Mouse (Mus musculus) gastrocnemius, adult 8-10 months (tissue): ENCODE results near the gene Zcchc24. TPM values are rescaled to one million over a fixed set of nuclear protein-coding genes. Genes with fewer than 3 reads are reported as not detected.

Experiments used
- DNase-seq, 2 experiments: peaks; one replicate each; pipeline ENCODE4 v3.0.0; 2022; ENCODE audit warnings: low spot score in 2 of 2
- total RNA-seq, 4 experiments: library from RNA; stranded (reverse); gene quantifications; 2 replicates each; pipeline ENCODE4 v1.2.4; 2022

Gene Zcchc24
- total RNA-seq, 4 experiments from 2014 or later, result 54.4 to 82.7 (median 64.0) TPM

DNA sequence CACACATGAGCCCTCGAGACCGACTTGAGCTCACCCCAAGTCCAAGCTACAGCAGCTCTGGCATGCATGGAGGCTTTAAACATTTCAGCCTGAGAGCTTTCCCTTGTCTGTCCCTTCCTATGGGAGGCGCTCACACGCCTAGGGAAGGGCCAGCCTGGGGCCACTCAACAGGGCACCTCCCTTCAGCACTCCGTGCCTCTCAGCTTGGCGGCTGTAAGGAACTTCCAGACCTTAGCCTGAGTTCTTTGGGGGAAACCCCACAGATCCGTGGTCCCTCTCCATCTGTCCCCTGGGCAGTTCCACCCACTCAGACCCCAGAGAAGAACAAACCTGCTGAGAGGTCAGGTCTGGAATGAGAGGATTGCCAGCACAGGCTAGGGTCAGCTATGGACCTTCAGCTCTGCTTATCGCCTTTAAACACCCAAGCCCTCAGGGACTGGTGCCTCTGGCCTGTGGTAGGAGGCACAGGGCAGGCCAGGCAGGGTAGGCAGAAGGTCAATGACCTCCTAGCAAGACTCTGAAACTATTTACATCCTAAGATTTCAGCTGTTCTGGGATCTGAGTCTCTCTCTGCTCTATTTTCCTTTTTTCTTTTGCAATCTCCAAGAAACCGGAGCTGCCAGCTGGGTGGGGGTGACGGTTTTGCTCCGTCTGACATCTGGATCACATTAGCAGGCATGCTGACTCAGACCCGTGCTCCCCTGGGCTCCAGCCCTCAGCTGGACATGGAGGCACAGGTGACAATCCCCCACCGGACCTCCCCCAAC lies 19.5 kb downstream of the Zcchc24 start:
- peak; percentile 63 to 75 for DNase-seq

DNA sequence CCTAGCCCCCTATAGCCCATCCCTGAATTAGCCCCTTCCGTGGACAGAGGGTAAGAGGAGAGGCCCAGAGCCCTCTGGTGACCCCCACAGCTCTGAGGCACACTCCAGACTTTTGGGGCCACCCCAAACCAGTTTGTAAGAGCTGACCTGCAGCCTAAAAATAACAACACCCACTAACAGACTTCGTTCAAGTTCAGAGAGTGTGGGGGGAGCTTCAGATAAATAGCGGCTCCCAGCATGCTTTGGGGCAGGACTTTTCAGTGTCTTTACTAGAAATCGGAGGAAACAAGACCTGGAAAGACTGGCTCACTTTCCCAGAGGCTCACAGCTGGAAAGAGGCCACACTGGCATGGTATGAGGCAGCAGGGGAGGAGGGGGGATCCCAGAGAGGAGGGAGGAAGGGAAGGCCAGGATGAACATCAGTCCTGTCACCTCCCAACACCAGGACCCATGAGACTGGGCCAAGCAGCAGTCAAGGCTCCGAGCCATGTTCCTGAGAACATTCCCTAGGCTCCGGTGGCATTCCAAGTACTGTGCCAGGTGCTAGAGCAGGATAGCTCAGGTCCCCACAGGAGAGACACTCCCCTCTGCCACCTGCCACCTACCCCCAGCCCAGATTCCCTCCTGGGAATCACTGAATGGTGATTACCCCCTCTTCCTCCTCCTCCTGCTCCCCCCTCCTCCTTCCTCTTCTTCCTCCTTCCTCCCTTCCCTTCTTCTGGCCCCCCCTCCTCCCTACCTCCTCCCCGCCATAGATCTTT lies 20.7 kb downstream of the Zcchc24 start:
- no peak for DNase-seq

DNA sequence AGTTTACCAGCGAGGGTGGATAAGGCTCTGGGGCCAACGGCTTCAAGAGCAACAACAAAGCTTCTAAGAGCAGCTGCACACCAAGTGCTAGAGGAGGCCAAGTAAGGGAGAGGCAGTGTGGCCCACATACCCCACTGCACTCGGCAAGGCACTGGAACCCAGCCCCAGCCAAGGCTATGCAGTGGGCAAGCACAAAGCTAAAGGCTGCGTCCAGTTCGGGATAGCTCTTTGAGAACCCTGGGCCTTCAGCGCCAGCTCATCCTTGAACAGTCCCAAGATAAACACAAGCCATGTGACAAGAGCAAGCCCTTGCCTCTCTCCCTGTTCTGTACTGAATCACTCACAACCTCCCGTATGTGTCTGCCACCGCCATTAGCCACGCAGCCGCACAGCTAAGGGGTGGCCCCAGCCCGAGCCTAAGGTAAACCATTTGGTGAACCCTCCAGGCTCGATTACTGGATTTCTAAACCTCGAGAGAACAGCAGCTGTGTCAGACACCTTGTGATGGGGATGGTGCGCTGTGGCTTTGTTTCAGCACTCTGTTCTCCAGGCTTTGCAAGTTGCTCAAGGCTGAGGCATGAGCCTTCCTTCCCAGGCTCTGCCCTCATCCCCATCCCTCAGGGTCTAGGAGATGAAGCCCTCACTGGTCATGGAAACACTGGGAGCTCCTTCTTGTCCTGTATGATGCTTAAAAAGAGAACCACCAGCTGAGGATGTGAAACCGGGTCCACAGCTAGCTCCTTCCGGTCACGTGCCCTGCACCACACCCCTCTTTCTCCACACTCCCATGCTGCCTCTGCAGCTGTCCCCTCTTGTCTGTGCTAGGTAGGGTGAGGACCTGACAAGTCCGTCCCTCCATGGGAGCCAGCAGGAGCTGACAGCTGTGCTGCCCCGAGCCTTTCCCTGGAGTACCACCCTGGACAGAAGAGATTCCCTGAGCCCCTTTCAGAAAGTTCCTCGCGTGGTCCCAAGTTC lies 21.6 kb downstream of the Zcchc24 start:
- no peak for DNase-seq

DNA sequence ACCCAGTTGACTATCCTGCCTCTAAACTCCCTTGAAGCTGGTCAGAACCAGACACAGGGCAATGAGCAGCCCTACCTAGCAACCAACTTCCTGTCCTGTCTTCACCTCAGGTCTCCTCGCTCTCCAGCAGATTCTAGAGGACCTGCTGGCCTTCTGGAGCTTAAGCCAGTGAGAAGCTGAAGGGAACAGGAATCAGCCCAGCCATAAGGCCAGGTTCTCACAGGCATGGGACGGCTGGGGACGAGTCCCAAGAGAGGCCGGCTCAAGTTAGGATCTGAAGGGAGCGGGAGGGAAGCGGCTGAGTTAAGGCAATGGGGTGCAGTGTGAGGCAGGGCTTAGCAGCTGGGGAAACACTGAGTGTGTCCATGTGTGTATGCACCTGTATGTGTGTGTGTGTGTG lies 22.5 kb downstream of the Zcchc24 start:
- no peak for DNase-seq

DNA sequence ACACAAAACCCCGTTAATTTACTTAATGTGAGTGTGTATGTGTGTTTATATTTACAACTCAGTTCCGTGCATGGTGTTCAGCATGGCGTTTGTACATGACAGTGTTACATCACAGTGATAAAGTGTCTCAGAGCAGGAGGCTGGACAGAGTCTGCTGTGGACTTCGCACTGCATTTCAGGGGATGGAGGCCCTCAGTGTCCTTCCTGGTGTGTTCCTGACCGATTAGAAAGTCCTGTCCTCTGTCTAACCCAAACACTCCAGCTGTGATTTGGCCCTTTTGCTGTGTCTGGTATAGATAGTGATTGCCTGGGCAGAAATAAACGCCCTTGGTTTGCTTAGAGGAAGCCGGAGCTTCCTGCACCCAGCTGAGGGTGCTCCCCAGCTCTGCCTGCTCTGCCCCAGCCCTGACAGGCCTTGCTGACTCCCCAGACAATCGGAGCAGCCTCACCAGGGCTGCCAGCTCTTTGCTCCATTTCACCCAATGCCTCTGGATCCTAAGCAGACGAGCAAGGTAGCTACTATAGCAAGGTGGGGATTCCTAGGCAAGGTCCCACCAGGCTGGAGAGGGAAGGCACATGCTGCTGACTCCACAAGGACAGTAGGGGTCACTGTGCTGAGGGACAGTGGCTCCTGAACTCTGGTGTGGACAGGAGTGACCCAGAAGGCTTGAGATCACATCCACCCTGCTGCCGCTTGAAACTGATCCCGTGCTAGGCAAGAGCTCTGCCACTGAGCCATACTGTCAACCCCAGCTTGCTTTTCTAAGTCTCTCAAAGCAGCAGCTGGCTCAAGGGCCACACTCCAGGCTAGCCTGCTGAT lies 23.3 kb downstream of the Zcchc24 start:
- no peak for DNase-seq

DNA sequence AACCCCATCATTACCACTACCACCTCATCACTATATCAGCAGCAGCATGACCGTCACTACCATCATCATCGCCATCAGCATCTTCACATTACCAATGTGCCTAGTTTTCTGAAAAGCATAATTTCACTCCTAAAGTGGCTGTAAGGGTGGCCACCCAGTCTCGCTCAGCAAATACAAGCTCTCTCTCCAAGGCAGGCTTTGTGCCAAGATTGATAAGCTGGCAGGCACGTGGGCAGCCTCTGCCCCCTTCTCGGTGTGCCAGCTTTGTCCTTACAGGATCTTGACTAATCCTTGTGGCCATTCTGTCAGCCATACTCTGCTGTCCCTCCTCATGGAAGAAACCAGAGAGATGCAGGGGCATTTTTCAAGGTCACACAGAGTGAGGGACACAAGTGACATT lies 25.9 kb downstream of the Zcchc24 start:
- DNase-seq, result no peak

DNA sequence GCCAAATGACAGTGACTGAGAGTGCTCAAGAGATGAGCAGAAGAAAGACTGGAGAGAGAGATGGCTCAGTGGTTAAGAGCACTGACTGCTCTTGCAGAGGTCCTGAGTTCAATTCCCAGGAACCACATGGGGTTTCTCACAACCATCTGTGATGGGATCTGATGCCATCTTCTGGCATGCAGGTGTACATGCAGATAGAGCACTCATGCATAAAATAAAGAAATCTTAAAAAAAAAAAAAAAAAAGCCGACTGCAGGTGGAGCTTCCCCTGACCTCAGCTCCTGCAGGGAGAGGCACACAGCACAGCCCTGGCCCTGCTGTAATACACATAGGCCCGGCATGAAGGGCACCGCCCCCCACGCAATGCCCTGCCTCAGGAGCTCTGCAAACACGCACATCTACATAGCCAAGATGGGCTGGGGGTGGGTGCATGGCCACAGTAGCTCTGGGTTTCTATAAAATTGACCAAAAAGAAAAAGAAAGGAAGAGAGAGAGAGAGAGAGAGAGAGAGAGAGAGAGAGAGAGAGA lies 26.9 kb downstream of the Zcchc24 start:
- no peak for DNase-seq

DNA sequence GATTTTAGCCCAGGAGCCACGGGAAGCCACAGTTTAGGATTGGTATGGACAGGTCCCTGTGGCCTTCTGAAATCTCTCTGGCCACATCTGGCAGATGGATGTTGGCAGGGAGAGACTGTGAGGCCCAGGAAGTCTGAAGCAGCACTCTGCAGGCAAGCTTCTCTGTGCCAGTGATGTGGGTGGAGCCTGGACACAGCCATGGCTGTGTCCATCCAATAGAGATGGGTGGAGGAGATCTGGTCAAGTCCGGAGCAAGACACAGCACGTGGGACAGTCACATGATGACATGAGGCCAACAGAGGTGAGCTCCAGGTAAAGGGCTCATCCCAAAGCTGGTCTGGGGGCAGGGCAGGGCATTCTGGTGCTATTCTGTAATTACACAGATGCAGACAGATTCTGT lies 27.6 kb downstream of the Zcchc24 start:
- no peak for DNase-seq

DNA sequence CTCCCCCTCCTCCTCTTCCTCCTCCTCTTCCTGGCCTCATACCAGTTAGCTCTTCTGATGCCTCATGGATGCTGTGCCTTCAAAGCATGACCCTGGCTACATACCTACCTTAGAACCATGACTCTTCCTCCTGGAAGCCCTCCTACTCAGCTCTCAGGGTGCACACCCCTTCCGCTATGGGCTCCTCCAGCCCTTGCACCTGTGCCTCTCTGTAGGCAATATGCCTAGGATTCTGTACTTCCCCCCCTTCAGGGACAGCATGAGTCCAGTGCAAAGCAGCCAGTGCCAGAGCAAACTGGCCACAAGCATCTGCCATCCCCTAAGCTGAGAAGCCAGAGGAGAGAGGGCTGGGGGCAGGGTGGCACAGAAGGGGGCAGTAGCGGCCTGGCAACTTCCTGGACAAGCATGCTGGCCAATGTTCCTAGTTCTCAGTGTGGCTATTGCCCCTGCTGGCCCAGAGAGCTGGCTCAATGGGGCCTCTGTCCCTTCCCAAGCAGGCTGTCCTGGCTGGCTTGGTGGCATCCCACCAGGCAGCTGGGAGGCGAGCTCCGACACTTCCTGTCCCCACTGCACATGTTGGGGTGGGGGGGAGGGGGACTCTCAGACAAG lies 28.8 kb downstream of the Zcchc24 start:
- no peak for DNase-seq

DNA sequence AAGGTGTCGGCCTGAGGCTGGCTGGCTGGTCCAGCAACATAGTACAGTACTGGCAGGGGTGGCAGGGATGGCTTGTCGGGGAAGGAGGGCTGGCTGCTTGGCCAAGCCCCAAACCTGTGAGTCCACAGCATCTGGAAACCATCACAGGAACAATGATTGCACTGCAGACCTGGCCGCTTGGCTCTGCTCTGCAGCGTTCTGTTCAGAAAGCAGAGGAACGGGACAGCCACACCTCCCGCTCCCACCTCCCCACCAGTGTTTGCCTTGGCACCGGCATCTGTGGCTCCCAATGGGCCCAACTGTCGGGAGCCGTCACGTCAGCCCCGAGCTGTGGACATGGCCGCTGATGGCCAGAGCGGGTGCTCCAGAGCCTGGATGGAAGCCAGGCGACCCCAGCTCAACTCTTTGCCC lies 30.2 kb downstream of the Zcchc24 start:
- DNase-seq, result peak in 1 of 2 experiments; percentile 52

DNA sequence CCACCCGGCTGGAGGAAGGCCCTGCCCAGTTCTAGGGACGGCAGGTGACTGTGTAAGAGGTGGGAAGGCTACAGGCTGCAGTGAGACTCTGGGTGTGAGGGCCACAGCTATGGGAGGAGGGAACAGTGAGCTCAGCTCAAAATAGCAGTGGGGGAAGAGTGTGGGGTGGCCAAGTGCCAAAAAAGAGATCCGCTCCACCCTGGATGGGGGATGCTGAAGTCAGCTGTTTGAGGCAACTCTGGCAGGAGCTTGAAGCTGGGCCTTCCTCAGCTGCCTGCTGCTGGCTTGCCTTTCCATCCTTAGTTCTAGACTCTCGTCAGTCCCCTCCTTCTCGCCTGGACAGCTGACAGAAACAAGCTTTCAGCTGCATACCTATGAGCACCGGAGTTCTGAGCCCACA lies 32.2 kb downstream of the Zcchc24 start:
- DNase-seq, result peak; percentile 85 to 88

DNA sequence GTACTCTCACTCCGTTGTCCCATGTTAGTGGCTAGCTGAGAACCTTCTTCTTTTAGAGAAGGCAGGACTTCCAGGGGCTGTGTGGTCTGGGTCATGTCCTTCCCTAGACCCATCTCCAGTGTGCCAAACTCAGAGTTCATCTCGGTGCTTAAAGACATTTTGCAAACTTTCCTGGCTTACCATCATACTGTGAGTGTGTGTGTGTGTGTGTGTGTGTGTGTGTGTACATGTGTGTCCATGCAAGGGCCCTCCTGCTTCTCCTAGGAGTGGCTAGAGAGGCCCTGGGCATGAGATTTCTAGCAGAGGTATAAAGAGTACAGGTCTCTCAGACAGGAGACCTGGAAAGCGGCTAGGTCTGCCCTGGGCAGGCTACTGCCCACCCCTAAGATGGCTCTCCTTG lies 32.7 kb downstream of the Zcchc24 start:
- DNase-seq, result no peak

DNA sequence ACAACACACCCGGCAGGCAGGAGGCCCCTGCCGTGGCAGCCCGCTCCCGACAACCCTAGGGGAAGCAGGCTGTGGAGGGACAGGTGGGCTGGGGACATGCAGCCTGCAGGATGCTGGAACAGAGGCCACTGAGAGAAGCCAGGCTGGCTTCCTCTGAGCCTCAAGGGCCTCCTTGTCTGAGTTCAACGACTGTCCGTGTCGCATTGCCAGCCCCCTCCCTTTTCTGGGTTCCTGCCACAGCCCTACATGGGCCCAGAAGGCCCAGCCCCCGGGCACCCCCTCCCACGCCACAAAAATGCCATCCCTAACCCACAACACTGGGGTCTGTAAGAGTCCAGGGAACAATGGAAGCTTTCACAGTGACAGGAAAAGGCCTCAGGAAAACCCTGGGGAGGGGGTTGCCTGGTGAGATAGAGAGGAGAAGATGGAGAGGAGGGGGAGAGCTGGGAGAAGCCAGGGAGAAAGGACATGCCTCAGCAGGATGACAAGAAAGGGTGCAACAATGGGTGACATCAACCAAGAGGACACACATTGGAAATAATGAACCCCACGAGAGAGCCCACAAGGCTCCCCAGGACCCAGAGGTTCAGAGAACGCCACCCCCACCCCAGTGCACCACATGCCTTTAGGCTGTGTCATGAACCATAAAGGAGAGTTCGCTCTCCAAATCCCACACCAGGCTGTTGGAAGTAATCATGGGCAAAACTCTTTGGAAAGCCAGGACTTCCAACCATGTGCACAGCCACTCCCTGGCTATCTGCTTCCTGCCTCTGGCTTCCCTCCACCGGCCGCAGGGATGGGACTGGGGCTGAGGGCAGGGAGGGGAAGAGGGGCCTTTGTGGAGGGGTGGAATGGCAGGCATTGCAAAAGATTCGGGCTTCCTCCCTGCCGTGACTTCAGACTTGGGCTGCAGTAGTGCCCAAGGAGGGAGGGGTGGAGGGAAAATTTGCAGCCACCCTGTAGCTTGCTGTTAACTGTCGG lies 33.8 kb downstream of the Zcchc24 start:
- DNase-seq, result no peak

DNA sequence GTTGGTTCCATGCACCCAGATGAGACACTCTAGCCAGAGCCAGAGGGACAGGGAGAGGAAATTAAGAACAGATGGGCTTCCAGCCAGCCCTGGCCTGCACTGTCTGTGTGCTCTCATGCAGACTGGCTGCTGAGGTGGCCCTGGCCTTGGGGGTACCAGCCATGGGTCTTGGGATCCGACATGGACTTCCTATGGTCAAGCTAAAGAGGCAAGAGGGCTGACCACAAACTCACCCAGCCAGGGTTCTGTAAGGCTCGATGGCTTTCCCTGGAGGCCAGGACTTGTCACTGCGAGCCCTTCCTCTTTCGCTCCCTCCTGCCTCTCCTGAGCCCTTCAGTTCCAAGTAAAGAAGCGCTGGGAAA lies 41.7 kb downstream of the Zcchc24 start:
- peak in 1 of 2 experiments; percentile 57 for DNase-seq

DNA sequence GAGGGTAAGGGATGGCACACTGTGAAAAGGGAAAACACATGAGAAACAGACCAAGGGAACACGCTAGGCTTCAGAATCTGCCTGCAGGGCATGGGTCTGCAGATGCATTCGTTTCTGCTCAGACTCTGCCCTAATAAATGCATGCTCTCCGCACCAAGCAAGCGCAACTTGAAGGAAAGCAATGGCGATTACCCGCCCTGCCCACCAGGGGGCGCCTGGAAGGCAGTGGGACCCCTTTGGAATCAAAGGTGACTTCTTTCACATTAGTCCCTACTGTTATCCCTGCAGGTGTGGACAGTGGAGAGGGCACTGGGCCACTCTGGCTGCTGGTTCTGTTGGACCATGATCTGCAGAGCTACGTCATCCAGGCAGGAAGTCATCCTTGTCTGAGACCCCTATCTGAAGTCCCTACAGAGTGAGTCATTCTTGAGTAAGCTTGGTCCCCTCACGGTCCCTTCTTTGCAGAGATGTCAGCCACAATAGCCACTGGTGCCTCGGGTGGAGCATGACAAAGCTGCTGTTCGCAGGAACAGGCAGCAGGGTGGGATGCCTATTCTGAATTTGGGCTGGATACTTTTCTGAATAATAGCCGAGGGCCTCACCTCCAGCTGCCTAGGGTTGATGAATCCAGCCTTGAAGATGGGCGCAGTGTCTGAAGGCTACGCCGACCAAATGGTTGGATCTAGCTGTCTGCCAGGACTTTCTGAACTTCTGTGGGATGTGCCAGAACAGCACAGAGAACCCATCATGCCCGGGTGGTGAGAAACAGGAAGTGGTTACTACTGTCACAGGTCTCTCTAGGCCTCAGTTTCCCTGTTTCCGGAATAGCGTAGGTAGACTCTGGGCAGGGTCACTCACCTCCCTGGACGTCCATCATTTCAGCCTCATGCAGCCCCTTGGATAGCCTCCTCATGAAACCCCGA lies 42.4 kb downstream of the Zcchc24 start:
- DNase-seq, result peak in 1 of 2 experiments; percentile 37

DNA sequence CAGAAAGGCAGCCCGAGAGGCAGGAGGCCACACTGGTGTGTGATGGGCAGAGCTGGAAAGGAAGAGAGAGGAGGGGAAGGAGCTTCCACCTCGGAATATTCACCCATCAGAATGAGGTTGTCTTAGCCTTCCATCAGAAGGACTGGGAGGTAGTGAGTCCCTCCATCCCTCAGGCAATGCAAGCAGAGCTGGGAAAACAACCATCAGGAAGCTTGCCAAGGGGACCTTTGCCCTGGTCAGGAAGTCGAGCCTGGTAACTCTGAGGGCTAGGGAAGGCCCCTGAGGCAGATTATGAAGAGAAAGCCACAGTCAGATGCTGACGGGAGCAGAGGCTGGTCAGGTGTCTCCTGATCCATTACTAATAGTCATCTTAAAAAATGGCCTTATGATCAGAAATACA lies 43.1 kb downstream of the Zcchc24 start:
- no peak for DNase-seq

DNA sequence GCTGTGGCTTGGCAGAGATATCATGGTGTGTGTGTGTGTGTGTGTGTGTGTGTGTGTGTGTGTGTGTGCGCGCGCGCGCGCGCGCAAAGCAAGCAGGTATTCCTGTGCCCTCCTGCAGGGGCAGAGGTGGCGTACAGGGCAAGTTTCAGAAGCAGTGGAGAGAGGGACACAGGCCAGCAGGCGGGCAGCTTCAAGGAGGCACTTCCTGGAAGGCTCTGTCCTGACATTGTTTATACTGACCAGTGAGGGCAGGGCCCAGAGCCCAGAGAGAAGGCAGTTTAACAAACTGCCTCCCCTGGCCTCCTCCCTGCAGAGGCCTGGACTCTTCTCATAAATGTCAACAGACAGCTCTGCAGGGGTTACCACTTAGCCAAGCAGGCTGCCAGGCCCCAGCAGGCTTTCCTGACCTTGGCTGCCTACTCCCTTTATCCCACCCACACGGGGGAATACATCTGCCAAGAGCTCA lies 43.8 kb downstream of the Zcchc24 start:
- peak in 1 of 2 experiments; percentile 31 for DNase-seq
